Mouse (Mus musculus): ENCODE results near the gene Pfpl.

DNA sequence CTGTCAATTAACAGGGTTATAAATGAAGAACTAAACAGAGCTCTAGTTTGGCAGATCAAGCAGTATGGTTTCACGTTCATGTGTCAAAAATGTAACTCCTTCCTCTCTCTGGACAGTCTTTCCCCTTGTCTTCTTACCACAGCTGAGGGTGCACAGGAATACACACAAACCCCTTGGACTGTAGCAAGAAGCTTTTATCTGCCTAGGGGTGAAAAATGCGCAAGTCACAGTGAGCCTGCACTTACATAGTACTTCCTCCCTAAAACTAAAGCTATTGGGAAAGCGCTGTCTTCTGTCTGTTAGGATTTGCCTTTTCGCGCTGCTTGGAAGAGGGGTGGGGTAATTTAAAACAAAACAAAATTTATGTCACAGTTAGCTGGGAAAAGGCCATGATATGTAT is 36.4 kb downstream of the Pfpl start:
- TF ChIP-seq POLR2A (IDR thresholded peaks at IDR 0.05; ENCODE audit: borderline replicate concordance, insufficient read depth, low read length) = no peak
- TF ChIP-seq CTCF (IDR thresholded peaks at IDR 0.05; ENCODE audit: borderline replicate concordance, insufficient read depth, low read depth, low read length) = no peak

All from cerebellum, adult 2 months (tissue).